Mouse (Mus musculus): ENCODE results near the gene Map3k11. TPM values are rescaled to one million over a fixed set of nuclear protein-coding genes. Genes with fewer than 3 reads are reported as not detected.

Map3k11 gene
- polyA plus RNA-seq (2015; fragmentation: Nextera tagmentation; extraction: Ambion mirVana), result 11.6 and 14.4 TPM in 2 replicates

DNA sequence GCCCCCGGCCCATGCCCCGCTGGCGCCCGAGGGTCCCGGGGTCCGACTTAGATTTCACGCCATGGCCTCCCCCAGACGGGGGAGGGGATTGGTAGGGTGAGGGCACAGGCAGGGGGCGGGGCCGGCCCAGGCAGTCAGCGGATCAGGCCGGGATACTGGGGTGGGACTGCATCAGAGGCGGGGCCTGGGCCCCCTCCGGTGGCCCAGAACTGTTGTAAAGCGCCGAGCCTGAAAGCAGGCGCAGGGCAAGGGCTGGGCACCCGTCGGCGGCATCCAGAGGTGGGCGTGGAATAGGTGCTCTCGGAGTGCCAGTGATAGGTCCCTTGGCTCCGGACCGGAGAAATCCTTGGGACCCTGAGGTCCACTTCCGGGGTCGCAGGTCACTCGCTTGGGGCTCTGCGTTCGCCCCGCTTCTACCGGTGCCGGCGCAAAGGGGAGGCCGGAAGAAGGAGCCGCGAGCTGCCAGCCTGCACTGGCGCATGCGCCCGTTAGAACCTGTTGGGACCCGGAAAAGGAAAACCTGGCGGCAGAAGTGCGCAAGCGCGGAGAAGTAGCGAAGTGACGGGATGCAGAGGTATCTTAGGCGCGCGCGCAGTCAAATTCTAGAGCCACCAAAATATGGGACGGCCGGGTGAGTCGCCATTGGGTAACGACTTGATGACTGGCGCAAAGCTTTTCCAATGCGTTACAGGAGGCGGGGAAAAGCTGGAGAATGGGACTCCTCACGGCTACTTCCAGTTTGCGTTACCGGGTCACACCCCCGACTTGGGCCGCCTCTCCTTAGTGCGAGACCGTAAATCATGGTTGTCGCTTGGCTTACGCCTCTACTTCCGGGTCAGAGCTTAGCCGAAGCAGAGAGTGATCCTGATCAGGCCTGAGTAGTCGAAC is at the start of gene Map3k11, which contains the start of gene Pcnx3:
Gene Map3k11, plus strand, starts transcription at position 543 of the 888 bp plus-strand sequence.
Gene Pcnx3, minus strand, starts transcription at position 709 of the 888 bp plus-strand sequence.
- peak within 1 kb of the TSS; percentile 100 for H3K4me2 ChIP-seq
- H3K9ac ChIP-seq, result peak within 1 kb of the TSS; percentile 97
- H3K9me3 ChIP-seq, result no peaks in the 10 kb centered on the region
- under 1% methylated on average over 69 of the region's 69 CpGs for WGBS
- H3K27ac ChIP-seq, result peak within 1 kb of the TSS; percentile 90
- peak within 1 kb of the TSS; percentile 95 for H3K4me3 ChIP-seq
- peak; percentile 96 for ATAC-seq (ENCODE audit: low FRiP score)
- H3K4me1 ChIP-seq (replicated peaks), result peaks cover 53% of the 10 kb centered on the region
- peaks cover 65% of the 10 kb centered on the region for H3K36me3 ChIP-seq
- no peaks in the 10 kb centered on the region for H3K27me3 ChIP-seq

DNA sequence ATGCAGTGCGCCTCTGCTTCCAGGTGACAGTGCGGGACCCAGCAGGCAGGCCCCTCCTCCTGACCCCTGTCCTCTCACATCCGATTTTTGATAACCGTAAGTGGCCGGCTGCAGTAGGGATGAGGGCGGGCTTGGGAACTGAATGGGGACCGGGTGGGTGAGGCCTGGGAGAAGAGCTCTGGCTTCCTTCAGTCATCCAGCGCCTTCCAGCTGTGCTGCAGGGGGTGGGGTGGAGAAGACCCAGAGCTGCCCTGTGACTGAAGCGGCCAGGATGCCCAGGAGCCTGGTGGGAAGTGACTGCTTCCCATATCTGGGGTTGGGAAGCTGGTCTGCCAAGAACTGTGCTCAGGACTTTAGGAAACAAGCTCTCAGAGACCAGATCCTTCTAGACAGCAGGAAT is 48.2 kb upstream of the Map3k11 start:
- no peaks in the 10 kb centered on the region for H3K9me3 ChIP-seq
- WGBS, result 67% methylated on average over 9 of the region's 9 CpGs
- H3K4me1 ChIP-seq (replicated peaks), result peaks cover 24% of the 10 kb centered on the region
- no peak for ATAC-seq (ENCODE audit: low FRiP score)
- no peak overlapping the region for H3K4me2 ChIP-seq
- H3K4me3 ChIP-seq, result no peak overlapping the region
- H3K27me3 ChIP-seq, result no peaks in the 10 kb centered on the region
- H3K36me3 ChIP-seq, result peaks cover 62% of the 10 kb centered on the region
- H3K27ac ChIP-seq, result no peak overlapping the region
- no peak overlapping the region for H3K9ac ChIP-seq

DNA sequence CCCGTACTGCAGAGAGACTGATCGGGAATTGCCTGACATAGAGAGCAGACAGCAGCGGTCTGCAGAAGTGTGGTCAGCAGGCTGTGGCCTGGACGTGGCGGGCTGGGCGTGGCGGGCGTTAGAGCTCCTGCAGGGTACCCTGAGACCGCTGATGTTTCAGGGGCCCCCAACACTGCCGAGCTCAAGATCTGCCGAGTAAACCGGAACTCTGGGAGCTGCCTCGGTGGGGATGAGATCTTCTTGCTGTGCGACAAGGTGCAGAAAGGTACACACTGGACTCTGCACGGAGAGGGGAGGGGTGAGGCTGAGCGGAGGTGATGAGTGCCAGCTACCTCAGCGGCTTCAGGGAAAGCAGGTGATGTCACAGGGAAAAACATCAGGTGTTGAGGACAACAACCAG is 47.5 kb upstream of the Map3k11 start:
- H3K27ac ChIP-seq, result no peak overlapping the region
- no peak overlapping the region for H3K4me3 ChIP-seq
- H3K9ac ChIP-seq, result no peak overlapping the region
- H3K4me2 ChIP-seq, result no peak overlapping the region
- WGBS, result 94% methylated on average over 17 of the region's 17 CpGs
- H3K9me3 ChIP-seq, result no peaks in the 10 kb centered on the region
- no peaks in the 10 kb centered on the region for H3K27me3 ChIP-seq
- ATAC-seq (ENCODE audit: low FRiP score), result no peak
- peaks cover 24% of the 10 kb centered on the region for H3K4me1 ChIP-seq (replicated peaks)
- peaks cover 69% of the 10 kb centered on the region for H3K36me3 ChIP-seq

DNA sequence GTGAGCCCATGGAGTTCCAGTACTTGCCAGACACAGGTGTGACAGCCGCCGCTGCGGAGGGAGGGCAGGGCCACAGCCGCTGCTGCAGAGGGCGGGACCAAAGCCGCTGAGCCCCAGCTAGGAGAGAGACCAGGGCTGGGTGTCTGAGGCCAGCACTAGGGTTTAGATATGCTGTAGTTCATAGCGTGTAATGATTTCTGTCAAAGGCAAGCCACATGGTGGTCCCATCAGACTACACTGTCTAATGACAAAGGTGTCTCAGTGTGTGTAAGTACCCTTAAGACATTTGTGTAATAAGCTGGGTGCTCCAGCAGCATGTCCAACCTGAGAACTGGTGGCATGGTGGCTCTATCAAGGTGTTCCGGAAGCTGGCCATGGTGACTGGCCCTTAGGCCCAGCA is 46.9 kb upstream of the Map3k11 start:
- no peaks in the 10 kb centered on the region for H3K27me3 ChIP-seq
- 91% methylated on average over 8 of the region's 8 CpGs for WGBS
- peaks cover 75% of the 10 kb centered on the region for H3K36me3 ChIP-seq
- no peaks in the 10 kb centered on the region for H3K9me3 ChIP-seq
- peaks cover 21% of the 10 kb centered on the region for H3K4me1 ChIP-seq (replicated peaks)
- H3K27ac ChIP-seq, result no peak overlapping the region
- no peak overlapping the region for H3K9ac ChIP-seq
- H3K4me3 ChIP-seq, result no peak overlapping the region
- no peak for ATAC-seq (ENCODE audit: low FRiP score)
- no peak overlapping the region for H3K4me2 ChIP-seq

DNA sequence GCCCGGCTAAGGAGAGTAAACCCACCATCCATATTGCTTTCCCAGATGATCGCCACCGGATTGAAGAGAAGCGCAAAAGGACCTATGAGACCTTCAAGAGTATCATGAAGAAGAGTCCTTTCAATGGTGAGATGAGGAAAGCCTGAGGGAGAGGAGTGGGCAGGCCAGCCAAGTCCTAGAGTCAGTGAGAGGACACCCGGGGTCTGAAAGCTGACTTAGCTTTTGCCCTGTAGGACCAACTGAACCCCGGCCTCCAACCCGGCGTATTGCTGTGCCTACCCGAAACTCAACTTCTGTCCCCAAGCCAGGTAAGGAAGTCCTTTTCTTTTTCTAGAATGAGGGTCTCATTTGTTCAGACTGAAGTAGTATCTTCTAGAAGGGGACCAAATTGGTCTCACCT is 43.3 kb upstream of the Map3k11 start:
- no peak overlapping the region for H3K4me3 ChIP-seq
- H3K36me3 ChIP-seq, result peaks cover 78% of the 10 kb centered on the region
- no peak for ATAC-seq (ENCODE audit: low FRiP score)
- H3K9me3 ChIP-seq, result no peaks in the 10 kb centered on the region
- no peak overlapping the region for H3K27ac ChIP-seq
- H3K27me3 ChIP-seq, result no peaks in the 10 kb centered on the region
- no peak overlapping the region for H3K4me2 ChIP-seq
- H3K4me1 ChIP-seq (replicated peaks), result peaks cover 21% of the 10 kb centered on the region
- H3K9ac ChIP-seq, result no peak overlapping the region
- 95% methylated on average over 9 of the region's 9 CpGs for WGBS

DNA sequence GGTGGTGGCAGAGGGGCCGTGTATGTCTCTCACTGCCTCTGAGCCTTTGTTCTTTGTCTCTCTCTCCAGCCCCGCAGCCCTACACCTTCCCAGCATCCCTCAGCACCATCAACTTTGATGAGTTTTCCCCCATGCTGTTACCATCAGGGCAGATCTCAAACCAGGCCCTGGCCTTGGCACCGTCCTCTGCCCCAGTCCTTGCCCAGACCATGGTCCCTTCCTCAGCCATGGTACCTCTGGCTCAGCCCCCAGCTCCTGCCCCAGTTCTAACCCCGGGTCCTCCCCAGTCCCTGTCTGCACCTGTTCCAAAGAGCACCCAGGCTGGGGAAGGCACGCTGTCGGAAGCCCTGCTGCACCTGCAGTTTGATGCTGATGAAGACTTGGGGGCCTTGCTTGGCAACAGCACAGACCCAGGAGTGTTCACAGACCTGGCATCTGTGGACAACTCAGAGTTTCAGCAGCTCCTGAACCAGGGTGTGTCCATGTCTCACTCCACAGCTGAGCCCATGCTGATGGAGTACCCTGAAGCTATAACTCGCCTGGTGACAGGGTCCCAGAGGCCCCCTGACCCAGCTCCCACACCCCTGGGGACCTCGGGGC is 41.7 kb upstream of the Map3k11 start:
- Histone ChIP-seq H3K36me3 (peaks cover 67% of the 10 kb centered on the region), H3K4me1 (replicated peaks) (peaks cover 19% of the 10 kb centered on the region), H3K4me3 (no peak overlapping the region), H3K9me3 (no peaks in the 10 kb centered on the region), H3K27me3 (no peaks in the 10 kb centered on the region), H3K9ac (no peak overlapping the region), H3K27ac (no peak overlapping the region), H3K4me2 (no peak overlapping the region)
- 95% methylated on average over 8 of the region's 8 CpGs for WGBS
- no peak for ATAC-seq (ENCODE audit: low FRiP score)

DNA sequence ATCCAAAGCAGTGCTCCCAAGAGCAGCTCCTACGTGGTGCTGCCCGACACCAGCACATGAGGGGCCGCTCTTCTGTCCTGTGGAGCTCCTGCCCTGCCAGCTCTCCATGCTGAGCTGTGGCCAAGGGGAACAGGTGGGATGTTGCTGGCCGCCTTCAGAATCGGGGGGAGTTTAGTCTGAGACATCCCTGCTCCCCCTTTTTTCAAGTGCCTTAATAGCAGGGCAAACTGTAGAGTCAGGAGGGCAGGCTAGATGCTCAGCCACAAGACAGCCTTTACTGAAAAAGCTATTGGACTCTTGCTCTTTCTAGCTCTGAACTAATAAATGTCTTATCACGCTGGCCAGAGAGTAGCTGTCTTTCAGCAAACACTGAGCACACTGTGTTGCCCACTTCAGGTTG is 40.8 kb upstream of the Map3k11 start:
- peaks cover 19% of the 10 kb centered on the region for H3K4me1 ChIP-seq (replicated peaks)
- peak overlapping the region; percentile 88 for H3K27ac ChIP-seq
- no peak overlapping the region for H3K4me2 ChIP-seq
- 94% methylated on average over 6 of the region's 6 CpGs for WGBS
- ATAC-seq (ENCODE audit: low FRiP score), result no peak
- peaks cover 3% of the 10 kb centered on the region for H3K27me3 ChIP-seq
- no peaks in the 10 kb centered on the region for H3K9me3 ChIP-seq
- 0 out of 2 replicates have a peak overlapping the region, but pooled peaks have one; percentile 72 for H3K9ac ChIP-seq
- H3K4me3 ChIP-seq, result no peak overlapping the region
- H3K36me3 ChIP-seq, result peaks cover 57% of the 10 kb centered on the region

DNA sequence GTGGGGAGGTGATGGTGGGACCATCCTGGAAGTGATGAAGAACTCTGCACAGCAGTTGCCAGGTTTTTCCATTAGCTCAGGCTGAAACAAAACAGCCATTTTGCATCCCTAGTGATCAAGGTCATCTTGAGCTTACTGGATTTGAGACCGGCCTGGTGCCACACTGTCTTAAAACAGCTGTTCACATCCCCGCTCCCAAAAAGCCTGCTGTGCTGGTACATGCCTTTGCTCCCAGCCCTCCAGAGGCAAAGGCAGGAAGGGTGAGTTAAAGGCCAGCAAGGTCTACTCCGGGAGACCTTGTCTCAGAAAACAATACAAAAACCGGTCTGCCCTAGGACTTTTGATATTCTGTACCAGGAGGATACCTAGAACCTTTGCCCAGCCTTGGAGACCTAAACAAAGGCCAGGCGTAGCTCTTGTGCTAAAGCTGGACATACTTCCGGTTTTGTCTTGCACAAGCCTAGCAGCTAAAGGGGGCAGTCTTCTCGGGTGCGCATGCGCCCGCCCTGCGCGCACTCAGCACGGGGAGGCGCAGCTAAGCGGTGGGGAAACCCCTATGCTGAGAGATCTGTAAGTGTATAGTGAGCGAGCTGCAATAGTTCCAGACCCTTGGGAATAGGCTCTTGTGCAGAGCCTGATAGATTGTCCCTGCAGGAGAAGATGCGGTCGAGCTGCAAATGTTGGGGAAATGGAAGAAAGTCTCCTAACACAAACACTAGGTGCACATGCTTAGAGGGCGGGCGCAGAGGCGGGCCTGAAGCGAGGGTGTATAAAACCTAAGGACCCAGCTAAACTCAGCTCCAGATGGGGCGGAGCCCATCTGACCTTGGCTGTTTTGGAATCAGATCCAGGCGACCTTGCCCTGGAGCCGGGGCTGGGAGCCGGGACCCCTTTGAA is 39.9 kb upstream of the Map3k11 start:
- Histone ChIP-seq H3K9me3 (no peaks in the 10 kb centered on the region), H3K36me3 (peaks cover 51% of the 10 kb centered on the region), H3K9ac (peak overlapping the region; percentile 72), H3K4me2 (peak overlapping the region; percentile 56), H3K27me3 (peaks cover 11% of the 10 kb centered on the region), H3K27ac (peak overlapping the region; percentile 88), H3K4me3 (peak overlapping the region; percentile 25), H3K4me1 (replicated peaks) (peaks cover 20% of the 10 kb centered on the region)
- ATAC-seq (ENCODE audit: low FRiP score), result peak; percentile 90
- 13% methylated on average over 26 of the region's 26 CpGs for WGBS

DNA sequence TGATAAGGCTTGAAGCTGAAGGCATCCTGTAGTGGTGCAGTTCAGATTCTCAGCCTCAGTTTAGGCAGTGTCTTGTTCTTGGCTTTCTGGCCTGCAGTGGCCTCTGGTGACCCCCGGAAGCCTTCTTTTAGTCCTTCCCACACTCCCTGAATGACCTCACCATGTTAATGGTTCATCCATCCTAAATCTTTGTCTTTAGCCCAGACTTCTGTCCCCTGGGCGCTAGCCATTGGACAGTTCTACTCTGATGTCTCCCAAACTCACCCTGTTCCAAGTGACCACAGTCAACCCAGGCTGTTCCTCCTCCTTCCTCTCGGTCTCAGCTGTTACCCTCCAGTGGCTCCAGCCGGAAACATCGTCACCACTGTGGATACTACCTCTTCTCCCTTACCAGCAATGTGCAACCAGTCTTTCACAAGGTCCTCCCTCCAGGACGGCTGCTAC is 39.2 kb upstream of the Map3k11 start:
- ATAC-seq (ENCODE audit: low FRiP score), result no peak
- H3K4me3 ChIP-seq, result peak overlapping the region; percentile 25
- peaks cover 26% of the 10 kb centered on the region for H3K4me1 ChIP-seq (replicated peaks)
- peak overlapping the region; percentile 56 for H3K4me2 ChIP-seq
- 76% methylated on average over 6 of the region's 6 CpGs for WGBS
- H3K9me3 ChIP-seq, result no peaks in the 10 kb centered on the region
- peak overlapping the region; percentile 72 for H3K9ac ChIP-seq
- H3K27ac ChIP-seq, result peak overlapping the region; percentile 88
- peaks cover 18% of the 10 kb centered on the region for H3K27me3 ChIP-seq
- H3K36me3 ChIP-seq, result peaks cover 44% of the 10 kb centered on the region

DNA sequence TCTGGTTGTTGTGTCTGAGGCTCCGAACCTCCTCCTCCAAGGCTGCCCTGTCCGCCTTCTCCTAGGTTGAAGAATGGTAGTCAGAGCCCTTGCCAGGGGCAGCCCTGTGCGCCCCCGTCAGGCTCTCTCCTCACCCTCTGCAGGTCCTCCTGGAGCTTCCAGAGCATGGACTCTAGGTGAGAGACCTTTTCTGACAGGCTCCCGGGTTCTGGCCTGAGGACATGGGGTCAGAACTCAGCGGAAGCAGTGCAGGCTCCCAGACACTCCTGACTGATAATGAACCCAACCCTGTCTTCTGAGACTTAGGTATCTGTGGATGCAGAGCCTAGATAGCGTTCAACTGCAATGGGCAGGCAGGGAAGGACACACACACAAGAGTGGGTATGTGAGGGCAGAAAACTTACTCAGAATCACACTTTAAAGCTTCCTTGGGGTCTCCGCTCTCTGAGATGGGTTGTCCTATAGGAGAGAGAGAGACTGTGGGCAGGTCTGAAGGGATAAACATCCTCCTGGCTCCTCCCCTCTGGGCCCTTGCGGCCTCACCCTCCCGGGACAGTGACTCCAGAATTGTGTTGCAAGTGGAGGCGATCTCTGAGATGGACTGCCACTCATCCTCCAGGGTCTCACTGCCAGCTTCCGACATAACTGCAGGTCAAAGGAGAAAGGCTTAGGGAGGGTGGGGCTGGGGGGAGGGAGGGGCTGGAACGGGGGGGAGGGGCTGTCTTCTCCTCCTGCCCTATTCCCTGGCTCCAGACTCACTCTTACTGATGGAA is 36.9 kb upstream of the Map3k11 start:
- no peak for ATAC-seq (ENCODE audit: low FRiP score)
- Histone ChIP-seq H3K9me3 (no peaks in the 10 kb centered on the region), H3K4me1 (replicated peaks) (peaks cover 35% of the 10 kb centered on the region), H3K4me2 (no peak overlapping the region), H3K27me3 (peaks cover 41% of the 10 kb centered on the region), H3K27ac (no peak overlapping the region), H3K36me3 (peaks cover 20% of the 10 kb centered on the region), H3K9ac (no peak overlapping the region), H3K4me3 (no peak overlapping the region)
- WGBS, result 62% methylated on average over 13 of the region's 13 CpGs

DNA sequence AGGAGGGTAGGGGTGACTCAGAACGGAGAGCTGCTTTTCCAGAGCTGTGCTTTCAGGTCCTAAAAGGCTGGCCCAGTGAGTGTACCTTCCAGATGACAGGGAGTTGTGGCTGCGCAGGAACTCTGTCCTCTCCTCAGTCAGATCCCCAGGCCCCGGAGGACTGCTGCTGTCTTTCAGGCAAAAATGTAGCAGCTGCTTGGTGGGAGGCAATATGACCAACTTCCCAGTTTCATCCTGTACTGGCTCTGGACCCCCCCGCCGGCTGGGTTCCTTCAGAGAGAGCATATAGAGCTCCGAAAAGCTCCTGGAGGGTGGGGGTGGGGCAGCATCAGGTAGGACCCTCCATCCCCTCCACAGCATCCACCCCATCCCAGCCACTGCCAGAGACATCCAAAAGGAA is 36.0 kb upstream of the Map3k11 start:
- peaks cover 11% of the 10 kb centered on the region for H3K36me3 ChIP-seq
- no peaks in the 10 kb centered on the region for H3K9me3 ChIP-seq
- 82% methylated on average over 6 of the region's 6 CpGs for WGBS
- peaks cover 35% of the 10 kb centered on the region for H3K4me1 ChIP-seq (replicated peaks)
- no peak overlapping the region for H3K4me2 ChIP-seq
- H3K27ac ChIP-seq, result no peak overlapping the region
- ATAC-seq (ENCODE audit: low FRiP score), result no peak
- H3K4me3 ChIP-seq, result no peak overlapping the region
- peaks cover 42% of the 10 kb centered on the region for H3K27me3 ChIP-seq
- H3K9ac ChIP-seq, result no peak overlapping the region

Data from hindbrain, embryonic 13.5 days (tissue).